Mouse (Mus musculus) forebrain, embryonic 15.5 days (tissue): ENCODE data around the gene Cldn14. TPM values are rescaled to one million over a fixed set of nuclear protein-coding genes. Genes with fewer than 3 reads are reported as not detected.

Experiments
- ATAC-seq: fragments of 200-750 bp; cut with Nextera tagmentation; replicated peaks from 2 replicates; pipeline ENCODE4 v1.8.0; 2017; ENCODE audit warnings: mild to moderate bottlenecking, moderate TSS enrichment, moderate library complexity
- H3K27ac ChIP-seq: fragments of 300-500 bp; sonication (generic); replicated peaks from 2 replicates; pipeline ENCODE4 v1.5.1; 2015; ENCODE audit warnings: mild to moderate bottlenecking, inconsistent platforms
- H3K27me3 ChIP-seq: fragments of 300-500 bp; sonication (generic); 2 replicates; pipeline ENCODE4 v1.6.1; 2015; ENCODE audit warnings: inconsistent platforms
- H3K36me3 ChIP-seq: fragments of 300-500 bp; sonication (generic); 2 replicates; pipeline ENCODE4 v1.6.1; 2015; ENCODE audit warnings: mild to moderate bottlenecking, inconsistent platforms
- H3K4me1 ChIP-seq: fragments of 300-500 bp; sonication (generic); 2 replicates; pipeline ENCODE4 v1.6.1; 2015; ENCODE audit warnings: inconsistent platforms
- H3K4me2 ChIP-seq: fragments of 300-500 bp; sonication (generic); replicated peaks from 2 replicates; pipeline ENCODE4 v1.6.1; 2015; ENCODE audit warnings: mild to moderate bottlenecking, inconsistent platforms
- H3K4me3 ChIP-seq: fragments of 300-500 bp; sonication (generic); 2 replicates; pipeline ENCODE4 v1.5.1; 2015; ENCODE audit warnings: mild to moderate bottlenecking, inconsistent platforms
- H3K9ac ChIP-seq: fragments of 300-500 bp; sonication (generic); replicated peaks from 2 replicates; pipeline ENCODE4 v1.6.1; 2015; ENCODE audit warnings: mild to moderate bottlenecking, inconsistent platforms
- H3K9me3 ChIP-seq: fragments of 300-500 bp; sonication (generic); 2 replicates; pipeline ENCODE4 v1.6.1; 2016; ENCODE audit warnings: inconsistent platforms
- WGBS: fragments of 180-500 bp; shearing (Covaris S2); methylation state at CpG from one replicate; pipeline ENCODE4 v1.1.7; 2015; ENCODE audit warnings: mixed read lengths; 5-methylcytosine and 5-hydroxymethylcytosine counted together
- polyA plus RNA-seq: library from polyadenylated mRNA; unstranded; fragments of >200 nt; fragmentation: Nextera tagmentation; extraction: Ambion mirVana; gene quantifications from 2 replicates; pipeline ENCODE4 v1.2.1, GENCODE M21; 2015

Cldn14 gene
- polyA plus RNA-seq, 1 experiment from 2014 or later = not detected

GRCm38 (mm10) chr16:93917712-93918678 lies 90.6 kb downstream of the Cldn14 start:
- Histone ChIP-seq H3K9ac (no peak overlapping the region), H3K9me3 (no peaks in the 10 kb centered on the region), H3K27me3 (no peaks in the 10 kb centered on the region), H3K4me1 (no peaks in the 10 kb centered on the region), H3K27ac (no peak overlapping the region), H3K4me2 (peak overlapping the region; percentile 33), H3K36me3 (no peaks in the 10 kb centered on the region), H3K4me3 (no peak overlapping the region)
- WGBS = 41% methylated on average over 20 of the region's 22 CpGs
- ATAC-seq = peak; percentile 58

- no peak for ATAC-seq
- no peak overlapping the region for H3K9ac ChIP-seq
- WGBS = 34% methylated on average over 10 of the region's 10 CpGs
These were observed 93.2 kb downstream of the Cldn14 start for GRCm38 (mm10) chr16:93915338-93915849.

GRCm38 (mm10) chr16:93913881-93914576 lies 94.6 kb downstream of the Cldn14 start:
- H3K27ac ChIP-seq = no peak overlapping the region
- H3K36me3 ChIP-seq = no peaks in the 10 kb centered on the region
- H3K4me2 ChIP-seq = no peak overlapping the region
- no peaks in the 10 kb centered on the region for H3K9me3 ChIP-seq
- WGBS = 76% methylated on average over 10 of the region's 10 CpGs
- no peak overlapping the region for H3K4me3 ChIP-seq
- ATAC-seq = no peak
- H3K4me1 ChIP-seq = no peaks in the 10 kb centered on the region
- H3K27me3 ChIP-seq = no peaks in the 10 kb centered on the region
- no peak overlapping the region for H3K9ac ChIP-seq

More at GRCm38 (mm10) chr16:93915338-93915849, 93.2 kb downstream of the Cldn14 start:
- no peaks in the 10 kb centered on the region for H3K27me3 ChIP-seq
- H3K36me3 ChIP-seq = no peaks in the 10 kb centered on the region
- no peaks in the 10 kb centered on the region for H3K4me1 ChIP-seq
- H3K4me2 ChIP-seq = no peak overlapping the region
- no peak overlapping the region for H3K4me3 ChIP-seq
- no peak overlapping the region for H3K27ac ChIP-seq
- no peaks in the 10 kb centered on the region for H3K9me3 ChIP-seq

GRCm38 (mm10) chr16:93912808-93913207 lies 95.8 kb downstream of the Cldn14 start:
- ATAC-seq = no peak
- Histone ChIP-seq H3K4me3 (no peak overlapping the region), H3K27me3 (no peaks in the 10 kb centered on the region), H3K4me2 (no peak overlapping the region), H3K9ac (no peak overlapping the region), H3K4me1 (no peaks in the 10 kb centered on the region), H3K9me3 (no peaks in the 10 kb centered on the region), H3K36me3 (no peaks in the 10 kb centered on the region), H3K27ac (no peak overlapping the region)
- 81% methylated on average over 3 of the region's 3 CpGs for WGBS

GRCm38 (mm10) chr16:93912158-93912557 lies 96.5 kb downstream of the Cldn14 start:
- Histone ChIP-seq H3K27me3 (no peaks in the 10 kb centered on the region), H3K27ac (no peak overlapping the region), H3K9me3 (no peaks in the 10 kb centered on the region), H3K4me1 (peaks cover 4% of the 10 kb centered on the region; the same call in 1 of the 2 replicates), H3K4me3 (no peak overlapping the region), H3K4me2 (no peak overlapping the region), H3K9ac (no peak overlapping the region), H3K36me3 (no peaks in the 10 kb centered on the region)
- WGBS = 76% methylated on average over 5 of the region's 5 CpGs
- ATAC-seq = no peak; the same call in 1 of the 2 replicates

GRCm38 (mm10) chr16:93910735-93911665 lies 97.6 kb downstream of the Cldn14 start:
- Histone ChIP-seq H3K4me1 (peaks cover 14% of the 10 kb centered on the region), H3K36me3 (no peaks in the 10 kb centered on the region), H3K4me2 (no peak overlapping the region), H3K9ac (no peak overlapping the region), H3K4me3 (no peak overlapping the region), H3K9me3 (no peaks in the 10 kb centered on the region), H3K27ac (no peak overlapping the region), H3K27me3 (no peaks in the 10 kb centered on the region)
- ATAC-seq = no peak
- 72% methylated on average over 28 of the region's 28 CpGs for WGBS

- peaks cover 17% of the 10 kb centered on the region for H3K4me1 ChIP-seq
- no peak overlapping the region for H3K4me2 ChIP-seq
- ATAC-seq = no peak
- no peak overlapping the region for H3K9ac ChIP-seq
- H3K27ac ChIP-seq = no peak overlapping the region
- no peak overlapping the region for H3K4me3 ChIP-seq
- H3K27me3 ChIP-seq = no peaks in the 10 kb centered on the region
- H3K36me3 ChIP-seq = no peaks in the 10 kb centered on the region
- H3K9me3 ChIP-seq = no peaks in the 10 kb centered on the region
- 94% methylated on average over 3 of the region's 3 CpGs for WGBS
These were observed 98.7 kb downstream of the Cldn14 start for GRCm38 (mm10) chr16:93909936-93910335.

GRCm38 (mm10) chr16:93908196-93908595 lies 100.4 kb downstream of the Cldn14 start:
- 92% methylated on average over 8 of the region's 8 CpGs for WGBS
- Histone ChIP-seq H3K27ac (no peak overlapping the region), H3K36me3 (no peaks in the 10 kb centered on the region), H3K4me3 (no peak overlapping the region), H3K27me3 (no peaks in the 10 kb centered on the region), H3K9me3 (no peaks in the 10 kb centered on the region), H3K4me2 (no peak overlapping the region), H3K9ac (no peak overlapping the region), H3K4me1 (peaks cover 17% of the 10 kb centered on the region)
- no peak for ATAC-seq

GRCm38 (mm10) chr16:93907761-93908160 lies 100.9 kb downstream of the Cldn14 start:
- peak overlapping the region; percentile 82; the same call in 1 of the 2 replicates for H3K27ac ChIP-seq
- H3K36me3 ChIP-seq = no peaks in the 10 kb centered on the region
- H3K4me1 ChIP-seq = peaks cover 17% of the 10 kb centered on the region
- no peaks in the 10 kb centered on the region for H3K9me3 ChIP-seq
- H3K4me3 ChIP-seq = no peak overlapping the region
- no peaks in the 10 kb centered on the region for H3K27me3 ChIP-seq
- no peak for ATAC-seq
- 76% methylated on average over 5 of the region's 5 CpGs for WGBS
- H3K4me2 ChIP-seq = no peak overlapping the region
- H3K9ac ChIP-seq = no peak overlapping the region

GRCm38 (mm10) chr16:93906156-93907014 lies 102.3 kb downstream of the Cldn14 start:
- H3K9me3 ChIP-seq = no peaks in the 10 kb centered on the region
- no peak overlapping the region for H3K4me3 ChIP-seq
- H3K27me3 ChIP-seq = no peaks in the 10 kb centered on the region
- no peak overlapping the region for H3K4me2 ChIP-seq
- WGBS = 64% methylated on average over 11 of the region's 11 CpGs
- H3K9ac ChIP-seq = no peak overlapping the region
- peak overlapping the region; percentile 82 for H3K27ac ChIP-seq
- ATAC-seq = peak; percentile 76
- H3K36me3 ChIP-seq = peaks cover 3% of the 10 kb centered on the region; the same call in 1 of the 2 replicates
- H3K4me1 ChIP-seq = peaks cover 17% of the 10 kb centered on the region
